Mouse (Mus musculus): Measurements from ENCODE around the gene Vmn2r97.
"Not testable (repeated sequence)": the region's sequence is repeated elsewhere in the genome, so short reads cannot be mapped to it uniquely, and the experiment has no call there.

Gene Vmn2r97

DNA sequence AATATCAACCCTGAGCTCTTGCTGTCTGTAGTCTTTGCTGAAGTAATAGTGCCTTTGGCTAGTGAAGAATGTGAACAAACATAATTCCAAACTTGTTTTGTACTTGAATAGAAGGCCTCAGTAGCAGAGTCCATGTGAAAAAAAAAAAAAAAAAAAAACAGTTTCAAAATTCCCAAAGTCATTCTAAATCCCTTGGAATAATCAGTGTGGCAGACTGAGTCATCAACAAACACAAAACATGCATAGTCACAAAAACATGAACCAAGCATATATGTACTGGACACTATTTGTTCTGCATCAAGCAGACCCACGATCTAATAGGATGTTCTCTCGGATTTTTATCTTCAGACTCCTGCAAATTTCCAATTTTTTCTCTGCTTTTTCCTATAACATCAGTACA lies at the start of gene Vmn2r97:
Vmn2r97 (plus strand) TSS at position 301 of the 400 bp plus-strand sequence.
- not testable (repeated sequence) for DNase-seq

- DNase-seq, result not testable (repeated sequence)
These were observed 31.7 kb upstream of the Vmn2r97 start for GRCm38 (mm10) chr17:18882436-18882835.

GRCm38 (mm10) chr17:18889745-18890329 lies 24.3 kb upstream of the Vmn2r97 start:
- no peak for DNase-seq

GRCm38 (mm10) chr17:18957800-18958199 lies 43.7 kb downstream of the Vmn2r97 start:
- DNase-seq, result not testable (repeated sequence)

- no peak for DNase-seq
These were observed 54.5 kb downstream of the Vmn2r97 start for GRCm38 (mm10) chr17:18968371-18969275.
